Mouse (Mus musculus) kidney, postnatal 14 days (tissue): ENCODE data around the gene Ptprq.

Experiments used
- DNase-seq: peaks from one replicate; pipeline ENCODE4 v3.0.0; 2022; ENCODE audit warnings: mixed read lengths

Gene Ptprq

DNA sequence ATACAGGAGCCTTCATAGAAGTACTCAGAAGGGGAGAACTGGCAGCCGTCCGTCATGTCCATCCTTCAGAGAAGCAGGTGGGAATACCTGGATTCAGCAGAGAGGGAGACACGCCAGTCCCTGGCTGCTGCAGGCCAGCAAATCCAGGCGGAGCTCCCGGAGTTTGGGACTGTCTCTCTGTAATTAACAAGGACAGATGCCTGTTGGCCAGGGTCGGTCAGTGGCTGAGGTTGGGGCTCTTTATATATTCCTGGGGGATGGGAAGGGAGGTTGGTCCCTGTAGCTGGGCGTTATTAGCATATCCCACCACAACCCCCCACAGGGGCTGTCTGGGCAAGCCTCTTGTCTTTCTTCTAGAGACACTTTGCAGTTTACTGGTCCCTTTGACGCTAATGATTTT is 234.0 kb downstream of the Ptprq start, which contains the start of gene Myf5:
TSS of gene Myf5 (minus strand) at position 265 of the 400 bp plus-strand sequence.
- DNase-seq, result no peak

GRCm38 (mm10) chr10:107484050-107484449 is 235.8 kb downstream of the Ptprq start:
- DNase-seq, result no peak

DNA sequence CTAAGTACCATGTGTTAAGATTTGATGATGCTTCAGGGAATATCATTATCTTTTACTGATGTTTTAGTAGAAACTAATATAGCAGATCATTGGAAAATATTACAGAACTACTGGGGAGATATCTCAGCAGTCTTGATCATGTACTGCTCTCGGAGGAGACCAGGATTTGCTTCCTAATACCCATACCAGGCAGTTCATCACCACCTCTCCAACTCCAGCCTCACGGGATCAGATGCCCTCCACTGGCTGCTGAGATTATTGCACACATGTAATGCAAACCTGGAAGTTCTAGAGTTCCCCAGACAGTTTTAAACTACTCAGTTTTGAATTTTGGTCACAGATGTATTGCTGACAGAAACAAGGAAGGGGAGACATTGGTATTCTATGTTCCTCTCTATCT is 246.4 kb downstream of the Ptprq start:
- DNase-seq, result no peak

DNA sequence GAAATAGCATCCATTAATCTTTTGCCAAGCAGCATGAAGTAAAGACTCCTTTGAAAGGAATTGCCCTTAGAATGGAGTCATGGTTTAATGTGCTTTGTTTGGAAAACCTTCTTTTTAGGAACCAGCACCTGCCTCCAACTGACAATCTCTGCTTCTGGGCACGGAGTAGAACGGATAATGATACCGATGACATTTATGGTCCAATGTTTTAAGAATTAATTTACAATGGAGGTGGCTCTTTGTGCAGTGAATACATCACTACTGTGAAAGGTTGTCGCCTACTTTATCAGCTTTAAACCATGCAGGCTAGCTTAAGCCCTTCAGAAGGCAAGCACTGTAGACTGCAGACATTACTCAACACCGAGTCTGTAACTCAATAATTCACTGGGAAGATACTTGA is 248.1 kb downstream of the Ptprq start:
- no peak for DNase-seq

DNA sequence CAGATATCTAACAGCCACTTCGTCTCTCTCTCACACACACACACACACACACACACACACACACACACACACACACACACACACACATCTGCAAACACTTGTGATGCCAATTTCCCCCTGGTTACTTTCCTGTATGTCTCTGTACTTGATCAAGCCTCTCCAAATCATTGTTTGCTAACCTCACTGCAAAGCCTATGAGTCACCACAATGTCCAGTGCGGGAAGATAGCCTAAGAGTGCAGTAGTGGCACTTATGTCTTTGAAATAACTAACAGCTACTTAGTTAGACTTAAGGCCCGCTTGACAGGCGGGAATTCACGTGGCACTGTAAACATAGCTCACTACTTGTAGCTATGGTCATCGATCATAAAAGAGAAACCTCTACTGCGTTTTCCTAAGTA is 252.0 kb downstream of the Ptprq start:
- no peak for DNase-seq
